ENCODE assay signal across 24 mouse cellular contexts in genomic region chr7:34696086-34696485, GRCm38 (mm10). TPM values are rescaled to one million over a fixed set of nuclear protein-coding genes. Genes with fewer than 3 reads are reported as not detected.
DNase-seq lines count a peak whose midpoint lies in the region; ATAC-seq and TF ChIP-seq lines count a peak whose summit lies in the region.
"Had no signal": no experiment of that assay in that cellular context is flagged by ENCODE, and none has a peak within 500 bp of the region (broad histone marks: within the 10 kb centered on the region; RNA-seq: fewer than 3 reads in every experiment).

No protein-coding gene starts in this region.

- ATAC-seq in forebrain, embryonic 12.5 days (ENCODE audit: low FRiP score), result peak; percentile 40; the same call in 1 of the 2 replicates
- peak; percentile 60; the same call in 1 of the 2 replicates for ATAC-seq in midbrain, embryonic 11.5 days (ENCODE audit: low FRiP score)
- no peak for ATAC-seq in midbrain, postnatal 0 days (ENCODE audit: low FRiP score)
- ATAC-seq in hindbrain, embryonic 12.5 days (ENCODE audit: low FRiP score), result peak; percentile 65; the same call in 1 of the 2 replicates
- no peak for ATAC-seq in midbrain, embryonic 14.5 days (ENCODE audit: low FRiP score, low TSS enrichment)
- ATAC-seq: CD4-positive, CD25-positive, alpha-beta regulatory T cell, adult 4 months; forebrain, embryonic 16.5 days had no signal

- no peaks in the 10 kb centered on the region for H3K36me3 ChIP-seq in forebrain, embryonic 12.5 days (replicated peaks)
- no peaks in the 10 kb centered on the region for H3K36me3 ChIP-seq in forebrain, embryonic 10.5 days (replicated peaks)
- H3K36me3 ChIP-seq in midbrain, embryonic 11.5 days (ENCODE audit: control insufficient read depth, insufficient read depth, low read length), result no peaks in the 10 kb centered on the region
- no peaks in the 10 kb centered on the region for H3K36me3 ChIP-seq in midbrain, postnatal 0 days (ENCODE audit: insufficient read depth, low read length)
- no peaks in the 10 kb centered on the region for H3K36me3 ChIP-seq in hindbrain, embryonic 12.5 days
- H3K36me3 ChIP-seq in midbrain, embryonic 14.5 days (ENCODE audit: control insufficient read depth, insufficient read depth, low read length), result no peaks in the 10 kb centered on the region
- H3K36me3 ChIP-seq: embryonic facial prominence, embryonic 15.5 days; G1E; heart, embryonic 10.5 days had no signal

- no peak for DNase-seq in forebrain, embryonic 10.5 days (ENCODE audit: extremely low spot score, low spot score)
- no peak for DNase-seq in midbrain, embryonic 11.5 days (ENCODE audit: low spot score, missing footprints)
- no peak for DNase-seq in midbrain, postnatal 0 days (ENCODE audit: low spot score)
- no peak for DNase-seq in midbrain, embryonic 14.5 days
- DNase-seq in ovary, postnatal 14 days (ENCODE audit: low spot score), result no peak
- DNase-seq: adrenal gland, adult 8-10 months; adrenal gland, postnatal 36 days; B cell, adult 2 months; cerebellum, adult 2 months; cerebellum, postnatal 14 days; embryo, embryonic 11 days; gastrocnemius, postnatal 10 days; heart, adult 18-20 months; heart, postnatal 10 days; heart, postnatal 4 days had no signal

- H3K4me3 ChIP-seq in forebrain, embryonic 12.5 days (replicated peaks), result no peak overlapping the region
- H3K4me3 ChIP-seq in forebrain, embryonic 10.5 days, result no peak overlapping the region
- H3K4me3 ChIP-seq in midbrain, embryonic 11.5 days (ENCODE audit: low read depth, low read length), result no peak overlapping the region
- no peak overlapping the region for H3K4me3 ChIP-seq in midbrain, postnatal 0 days (ENCODE audit: low read depth, low read length)
- no peak overlapping the region for H3K4me3 ChIP-seq in hindbrain, embryonic 12.5 days
- no peak overlapping the region for H3K4me3 ChIP-seq in midbrain, embryonic 14.5 days (replicated peaks; ENCODE audit: low read depth, low read length)
- H3K4me3 ChIP-seq: embryonic facial prominence, embryonic 15.5 days; erythroblast, embryonic 14.5 days; heart, embryonic 10.5 days had no signal

- TF ChIP-seq CTCF in midbrain, postnatal 0 days (IDR thresholded peaks at IDR 0.05), result no peak

- H3K9ac ChIP-seq in forebrain, embryonic 12.5 days, result no peak overlapping the region
- H3K9ac ChIP-seq in midbrain, embryonic 11.5 days (ENCODE audit: low read length), result no peak overlapping the region
- H3K9ac ChIP-seq in midbrain, postnatal 0 days (replicated peaks; ENCODE audit: low read length, poor library complexity, severe bottlenecking), result no peak overlapping the region
- no peak overlapping the region for H3K9ac ChIP-seq in hindbrain, embryonic 12.5 days
- no peak overlapping the region for H3K9ac ChIP-seq in midbrain, embryonic 14.5 days (replicated peaks; ENCODE audit: low read length)
- H3K9ac ChIP-seq: embryonic facial prominence, embryonic 15.5 days had no signal

- H3K9me3 ChIP-seq in forebrain, embryonic 12.5 days, result no peaks in the 10 kb centered on the region
- no peaks in the 10 kb centered on the region for H3K9me3 ChIP-seq in forebrain, embryonic 10.5 days
- H3K9me3 ChIP-seq in midbrain, embryonic 11.5 days (ENCODE audit: control insufficient read depth, low read length), result no peaks in the 10 kb centered on the region
- no peaks in the 10 kb centered on the region for H3K9me3 ChIP-seq in midbrain, postnatal 0 days (ENCODE audit: low read length)
- no peaks in the 10 kb centered on the region for H3K9me3 ChIP-seq in hindbrain, embryonic 12.5 days (replicated peaks)
- H3K9me3 ChIP-seq in midbrain, embryonic 14.5 days (ENCODE audit: control insufficient read depth, low read length), result no peaks in the 10 kb centered on the region
- H3K9me3 ChIP-seq: embryonic facial prominence, embryonic 15.5 days; heart, embryonic 10.5 days had no signal

- peak overlapping the region; percentile 21; the same call in 1 of the 2 replicates for H3K27ac ChIP-seq in forebrain, embryonic 12.5 days
- H3K27ac ChIP-seq in forebrain, embryonic 10.5 days, result no peak overlapping the region
- peak overlapping the region; percentile 55; the same call in 1 of the 2 replicates for H3K27ac ChIP-seq in midbrain, embryonic 11.5 days (ENCODE audit: low read depth, low read length)
- H3K27ac ChIP-seq in midbrain, postnatal 0 days (ENCODE audit: low read depth, low read length), result no peak overlapping the region
- peak overlapping the region; percentile 79 for H3K27ac ChIP-seq in hindbrain, embryonic 12.5 days
- peak overlapping the region; percentile 78 for H3K27ac ChIP-seq in midbrain, embryonic 14.5 days (replicated peaks; ENCODE audit: low read depth, low read length)
- H3K27ac ChIP-seq: embryonic facial prominence, embryonic 15.5 days; heart, embryonic 10.5 days had no signal

- H3K4me2 ChIP-seq in forebrain, embryonic 12.5 days, result no peak overlapping the region
- H3K4me2 ChIP-seq in midbrain, embryonic 11.5 days, result no peak overlapping the region
- H3K4me2 ChIP-seq in midbrain, postnatal 0 days (ENCODE audit: low read depth, low read length, poor library complexity, severe bottlenecking), result no peak overlapping the region
- no peak overlapping the region for H3K4me2 ChIP-seq in hindbrain, embryonic 12.5 days (replicated peaks)
- no peak overlapping the region for H3K4me2 ChIP-seq in midbrain, embryonic 14.5 days (ENCODE audit: low read length)
- H3K4me2 ChIP-seq: embryonic facial prominence, embryonic 15.5 days had no signal

- H3K27me3 ChIP-seq in forebrain, embryonic 12.5 days, result no peaks in the 10 kb centered on the region
- H3K27me3 ChIP-seq in forebrain, embryonic 10.5 days (ENCODE audit: poor library complexity, severe bottlenecking), result no peaks in the 10 kb centered on the region
- no peaks in the 10 kb centered on the region for H3K27me3 ChIP-seq in midbrain, embryonic 11.5 days (ENCODE audit: control insufficient read depth, insufficient read depth, low read length)
- H3K27me3 ChIP-seq in midbrain, postnatal 0 days (ENCODE audit: insufficient read depth, low read length), result no peaks in the 10 kb centered on the region
- no peaks in the 10 kb centered on the region for H3K27me3 ChIP-seq in hindbrain, embryonic 12.5 days
- H3K27me3 ChIP-seq in midbrain, embryonic 14.5 days (ENCODE audit: control insufficient read depth, insufficient read depth, low read length), result no peaks in the 10 kb centered on the region
- H3K27me3 ChIP-seq: embryonic facial prominence, embryonic 15.5 days had no signal

- peaks cover 40% of the 10 kb centered on the region for H3K4me1 ChIP-seq in forebrain, embryonic 12.5 days
- H3K4me1 ChIP-seq in forebrain, embryonic 10.5 days, result peaks cover 11% of the 10 kb centered on the region
- peaks cover 9% of the 10 kb centered on the region for H3K4me1 ChIP-seq in midbrain, embryonic 11.5 days (ENCODE audit: control insufficient read depth, insufficient read depth, low read length)
- no peaks in the 10 kb centered on the region for H3K4me1 ChIP-seq in midbrain, postnatal 0 days (ENCODE audit: insufficient read depth, low read length)
- H3K4me1 ChIP-seq in hindbrain, embryonic 12.5 days, result peaks cover 48% of the 10 kb centered on the region
- peaks cover 26% of the 10 kb centered on the region for H3K4me1 ChIP-seq in midbrain, embryonic 14.5 days (ENCODE audit: control insufficient read depth, insufficient read depth, low read length)

- 68% methylated on average over 9 of the region's 9 CpGs for WGBS in forebrain, embryonic 12.5 days
- WGBS in forebrain, embryonic 10.5 days, result 76% methylated on average over 9 of the region's 9 CpGs
- WGBS in midbrain, embryonic 11.5 days, result 68% methylated on average over 9 of the region's 9 CpGs
- WGBS in midbrain, postnatal 0 days, result 50% methylated on average over 9 of the region's 9 CpGs
- 45% methylated on average over 9 of the region's 9 CpGs for WGBS in hindbrain, embryonic 12.5 days
- 46% methylated on average over 9 of the region's 9 CpGs for WGBS in midbrain, embryonic 14.5 days

RNA-seq across cellular contexts. Expression of gene Kctd15, which starts 39.6 kb away (rescaled TPM):
- polyA plus RNA-seq in forebrain, embryonic 12.5 days (2016; fragmentation: Nextera tagmentation; extraction: Ambion mirVana), result 37.9 and 38.1 TPM in 2 replicates
- polyA plus RNA-seq in forebrain, embryonic 10.5 days (2016; fragmentation: Nextera tagmentation; extraction: Ambion mirVana), result 57.1 and 61.0 TPM in 2 replicates
- polyA plus RNA-seq in midbrain, embryonic 11.5 days (2014; fragmentation: Nextera tagmentation; extraction: Ambion mirVana), result 13.6 and 15.9 TPM in 2 replicates
- 61.3 and 69.1 TPM in 2 replicates for total RNA-seq in midbrain, postnatal 0 days (2014; rRNA removed)
- 15.0 and 15.7 TPM in 2 replicates for polyA plus RNA-seq in midbrain, postnatal 0 days (2015; fragmentation: Nextera tagmentation; extraction: Ambion mirVana)
- 36.9 and 42.1 TPM in 2 replicates for polyA plus RNA-seq in hindbrain, embryonic 12.5 days (2016; fragmentation: Nextera tagmentation; extraction: Ambion mirVana)
- 17.5 and 29.1 TPM in 2 replicates for polyA plus RNA-seq in midbrain, embryonic 14.5 days (2014; fragmentation: Nextera tagmentation; extraction: Ambion mirVana)
- total RNA-seq: common myeloid progenitor, adult 5-6 weeks had no signal
- polyA plus RNA-seq: CD4-positive, CD25-positive, alpha-beta regulatory T cell, adult 4 months; erythroblast, embryonic 14.5 days; G1E had no signal

Comparison
In these comparisons a context has a peak if more than half of its experiments do, and no peak if none do; other contexts are left out.
1. ATAC-seq: peak in forebrain, embryonic 12.5 days (single experiment), midbrain, embryonic 11.5 days (single experiment) and hindbrain, embryonic 12.5 days (single experiment); none in midbrain, postnatal 0 days (single experiment) and midbrain, embryonic 14.5 days (single experiment).
2. H3K27ac ChIP-seq: peak in forebrain, embryonic 12.5 days (single experiment), midbrain, embryonic 11.5 days (single experiment), hindbrain, embryonic 12.5 days (single experiment) and midbrain, embryonic 14.5 days (single experiment); none in forebrain, embryonic 10.5 days (single experiment) and midbrain, postnatal 0 days (single experiment).